Mouse (Mus musculus): ENCODE measurements around the gene Acta2. TPM values are rescaled to one million over a fixed set of nuclear protein-coding genes. Genes with fewer than 3 reads are reported as not detected.
A peak's percentile ranks its signal among the peaks of the same experiment; 100 is the strongest.

Acta2 gene
- polyA plus RNA-seq, 1 experiment from 2014 or later, result 263 TPM

GRCm38 (mm10) chr19:34288696-34289095 is 33.3 kb upstream of the Acta2 start:
- H3K36me3 ChIP-seq, result no peaks in the 10 kb centered on the region
- H3K9ac ChIP-seq, result no peak overlapping the region
- no peak for ATAC-seq (ENCODE audit: low FRiP score, low read depth)
- no peak overlapping the region; the same call in 1 of the 2 replicates for H3K27ac ChIP-seq
- WGBS, result 96% methylated on average over 1 of the region's 1 CpGs
- peaks cover 9% of the 10 kb centered on the region for H3K27me3 ChIP-seq
- H3K4me1 ChIP-seq, result peaks cover 10% of the 10 kb centered on the region
- no peak overlapping the region for H3K4me3 ChIP-seq
- no peak overlapping the region for H3K4me2 ChIP-seq (replicated peaks)
- no peaks in the 10 kb centered on the region for H3K9me3 ChIP-seq

GRCm38 (mm10) chr19:34287656-34288415 is 32.4 kb upstream of the Acta2 start:
- Histone ChIP-seq H3K27me3 (peaks cover 9% of the 10 kb centered on the region), H3K36me3 (no peaks in the 10 kb centered on the region), H3K9ac (no peak overlapping the region), H3K27ac (no peak overlapping the region), H3K4me1 (peaks cover 10% of the 10 kb centered on the region), H3K9me3 (no peaks in the 10 kb centered on the region), H3K4me2 (replicated peaks) (no peak overlapping the region), H3K4me3 (no peak overlapping the region)
- 83% methylated on average over 13 of the region's 13 CpGs for WGBS
- ATAC-seq (ENCODE audit: low FRiP score, low read depth), result no peak

- Histone ChIP-seq H3K9me3 (no peaks in the 10 kb centered on the region), H3K4me1 (peaks cover 10% of the 10 kb centered on the region), H3K4me2 (replicated peaks) (no peak overlapping the region), H3K27ac (no peak overlapping the region), H3K36me3 (no peaks in the 10 kb centered on the region), H3K9ac (no peak overlapping the region), H3K4me3 (no peak overlapping the region), H3K27me3 (peaks cover 5% of the 10 kb centered on the region)
- ATAC-seq (ENCODE audit: low FRiP score, low read depth), result no peak
These were observed 31.8 kb upstream of the Acta2 start for GRCm38 (mm10) chr19:34287221-34287620.

GRCm38 (mm10) chr19:34284826-34285225 is 29.4 kb upstream of the Acta2 start:
- Histone ChIP-seq H3K9ac (no peak overlapping the region), H3K36me3 (no peaks in the 10 kb centered on the region), H3K27ac (no peak overlapping the region), H3K9me3 (no peaks in the 10 kb centered on the region), H3K27me3 (no peaks in the 10 kb centered on the region), H3K4me1 (no peaks in the 10 kb centered on the region), H3K4me3 (no peak overlapping the region), H3K4me2 (replicated peaks) (no peak overlapping the region)
- ATAC-seq (ENCODE audit: low FRiP score, low read depth), result no peak
- 53% methylated on average over 2 of the region's 2 CpGs for WGBS

- no peaks in the 10 kb centered on the region for H3K27me3 ChIP-seq
- no peak for ATAC-seq (ENCODE audit: low FRiP score, low read depth)
- H3K4me1 ChIP-seq, result no peaks in the 10 kb centered on the region
- H3K4me3 ChIP-seq, result no peak overlapping the region
- no peaks in the 10 kb centered on the region for H3K36me3 ChIP-seq
- 60% methylated on average over 10 of the region's 10 CpGs for WGBS
- no peak overlapping the region for H3K9ac ChIP-seq
- no peaks in the 10 kb centered on the region for H3K9me3 ChIP-seq
- H3K27ac ChIP-seq, result no peak overlapping the region
- H3K4me2 ChIP-seq (replicated peaks), result no peak overlapping the region; the same call in 1 of the 2 replicates
These were observed 29.0 kb upstream of the Acta2 start for GRCm38 (mm10) chr19:34284383-34284782.

GRCm38 (mm10) chr19:34283614-34284013 is 28.2 kb upstream of the Acta2 start:
- WGBS, result 79% methylated on average over 6 of the region's 6 CpGs
- no peak for ATAC-seq (ENCODE audit: low FRiP score, low read depth)

GRCm38 (mm10) chr19:34278078-34278477 is 22.7 kb upstream of the Acta2 start:
- ATAC-seq (ENCODE audit: low FRiP score, low read depth), result peak; percentile 85; the same call in 1 of the 2 replicates
- no peak overlapping the region for H3K4me3 ChIP-seq
- no peak overlapping the region for H3K9ac ChIP-seq
- 63% methylated on average over 3 of the region's 3 CpGs for WGBS
- H3K27ac ChIP-seq, result 0 out of 2 replicates have a peak overlapping the region, but pooled peaks have one; percentile 11
- no peaks in the 10 kb centered on the region for H3K4me1 ChIP-seq
- H3K4me2 ChIP-seq (replicated peaks), result no peak overlapping the region
- H3K36me3 ChIP-seq, result no peaks in the 10 kb centered on the region
- no peaks in the 10 kb centered on the region for H3K9me3 ChIP-seq
- no peaks in the 10 kb centered on the region for H3K27me3 ChIP-seq

More at GRCm38 (mm10) chr19:34283614-34284013, 28.2 kb upstream of the Acta2 start:
- no peak overlapping the region for H3K27ac ChIP-seq
- no peaks in the 10 kb centered on the region for H3K36me3 ChIP-seq
- no peaks in the 10 kb centered on the region for H3K9me3 ChIP-seq
- no peak overlapping the region for H3K9ac ChIP-seq
- no peaks in the 10 kb centered on the region for H3K27me3 ChIP-seq
- no peak overlapping the region for H3K4me2 ChIP-seq (replicated peaks)
- H3K4me1 ChIP-seq, result no peaks in the 10 kb centered on the region
- H3K4me3 ChIP-seq, result no peak overlapping the region

GRCm38 (mm10) chr19:34273073-34273472 is 17.7 kb upstream of the Acta2 start:
- 94% methylated on average over 1 of the region's 1 CpGs for WGBS
- no peaks in the 10 kb centered on the region for H3K27me3 ChIP-seq
- no peaks in the 10 kb centered on the region for H3K4me1 ChIP-seq
- H3K27ac ChIP-seq, result no peak overlapping the region
- no peaks in the 10 kb centered on the region for H3K9me3 ChIP-seq
- H3K36me3 ChIP-seq, result no peaks in the 10 kb centered on the region
- H3K9ac ChIP-seq, result no peak overlapping the region
- ATAC-seq (ENCODE audit: low FRiP score, low read depth), result no peak
- H3K4me2 ChIP-seq (replicated peaks), result no peak overlapping the region
- H3K4me3 ChIP-seq, result no peak overlapping the region

GRCm38 (mm10) chr19:34270824-34271464 is 15.6 kb upstream of the Acta2 start:
- H3K4me2 ChIP-seq (replicated peaks), result no peak overlapping the region
- 89% methylated on average over 13 of the region's 13 CpGs for WGBS
- no peaks in the 10 kb centered on the region for H3K9me3 ChIP-seq
- no peak overlapping the region for H3K4me3 ChIP-seq
- H3K9ac ChIP-seq, result no peak overlapping the region
- H3K27me3 ChIP-seq, result no peaks in the 10 kb centered on the region
- no peaks in the 10 kb centered on the region for H3K36me3 ChIP-seq
- no peak overlapping the region for H3K27ac ChIP-seq
- H3K4me1 ChIP-seq, result no peaks in the 10 kb centered on the region
- ATAC-seq (ENCODE audit: low FRiP score, low read depth), result no peak

GRCm38 (mm10) chr19:34270106-34270726 is 14.8 kb upstream of the Acta2 start:
- 85% methylated on average over 11 of the region's 11 CpGs for WGBS
- H3K4me2 ChIP-seq (replicated peaks), result no peak overlapping the region
- H3K27me3 ChIP-seq, result no peaks in the 10 kb centered on the region
- no peaks in the 10 kb centered on the region for H3K4me1 ChIP-seq
- H3K9me3 ChIP-seq, result no peaks in the 10 kb centered on the region
- H3K4me3 ChIP-seq, result no peak overlapping the region
- no peak overlapping the region for H3K9ac ChIP-seq
- H3K27ac ChIP-seq, result no peak overlapping the region
- no peak for ATAC-seq (ENCODE audit: low FRiP score, low read depth)
- no peaks in the 10 kb centered on the region for H3K36me3 ChIP-seq

- Histone ChIP-seq H3K4me3 (no peak overlapping the region), H3K27me3 (no peaks in the 10 kb centered on the region), H3K9me3 (no peaks in the 10 kb centered on the region), H3K36me3 (no peaks in the 10 kb centered on the region), H3K4me1 (no peaks in the 10 kb centered on the region), H3K9ac (no peak overlapping the region), H3K27ac (no peak overlapping the region), H3K4me2 (replicated peaks) (no peak overlapping the region)
- 70% methylated on average over 1 of the region's 1 CpGs for WGBS
- no peak for ATAC-seq (ENCODE audit: low FRiP score, low read depth)
These were observed 13.6 kb upstream of the Acta2 start for GRCm38 (mm10) chr19:34268991-34269390.

- no peak for ATAC-seq (ENCODE audit: low FRiP score, low read depth)
These were observed 10.3 kb upstream of the Acta2 start for GRCm38 (mm10) chr19:34265604-34266193.

More at GRCm38 (mm10) chr19:34265604-34266193, 10.3 kb upstream of the Acta2 start:
- Histone ChIP-seq H3K9me3 (no peaks in the 10 kb centered on the region), H3K4me1 (no peaks in the 10 kb centered on the region), H3K4me3 (no peak overlapping the region), H3K9ac (no peak overlapping the region), H3K36me3 (no peaks in the 10 kb centered on the region), H3K27me3 (no peaks in the 10 kb centered on the region), H3K4me2 (replicated peaks) (no peak overlapping the region), H3K27ac (no peak overlapping the region)
- WGBS, result 75% methylated on average over 5 of the region's 5 CpGs
